Mouse (Mus musculus): ENCODE results near the gene Patz1. TPM values are rescaled to one million over a fixed set of nuclear protein-coding genes. Genes with fewer than 3 reads are reported as not detected.

Patz1 gene
- total RNA-seq, 2 experiments from 2014 or later, result 72.5 to 77.3 TPM

- ATAC-seq (replicated peaks; ENCODE audit: poor library complexity), result no peak
Measured at GRCm38 (mm10) chr11:3328806-3329775, 40.4 kb downstream of the Patz1 start.

- ATAC-seq (replicated peaks; ENCODE audit: poor library complexity), result peak; percentile 5; the same call in 1 of the 2 replicates
Measured at GRCm38 (mm10) chr11:3329891-3330451, 41.3 kb downstream of the Patz1 start, which contains the start of gene Pik3ip1. Gene Pik3ip1, plus strand, starts transcription at chr11:3330401.

GRCm38 (mm10) chr11:3330566-3330965 lies 41.9 kb downstream of the Patz1 start:
- ATAC-seq (replicated peaks; ENCODE audit: poor library complexity), result peak; percentile 51

GRCm38 (mm10) chr11:3330991-3331750 lies 42.5 kb downstream of the Patz1 start:
- no peak for ATAC-seq (replicated peaks; ENCODE audit: poor library complexity)

- ATAC-seq (replicated peaks; ENCODE audit: poor library complexity), result peak; percentile 63
Measured at GRCm38 (mm10) chr11:3331756-3332642, 43.3 kb downstream of the Patz1 start.

- ATAC-seq (replicated peaks; ENCODE audit: poor library complexity), result no peak
Measured at GRCm38 (mm10) chr11:3333111-3333695, 44.5 kb downstream of the Patz1 start.

- ATAC-seq (replicated peaks; ENCODE audit: poor library complexity), result no peak
Measured at GRCm38 (mm10) chr11:3334141-3334710, 45.6 kb downstream of the Patz1 start.

- no peak for ATAC-seq (replicated peaks; ENCODE audit: poor library complexity)
Measured at GRCm38 (mm10) chr11:3334711-3335316, 46.1 kb downstream of the Patz1 start.

GRCm38 (mm10) chr11:3335651-3336216 lies 47.1 kb downstream of the Patz1 start:
- peak; percentile 65 for ATAC-seq (replicated peaks; ENCODE audit: poor library complexity)

- ATAC-seq (replicated peaks; ENCODE audit: poor library complexity), result no peak
Measured at GRCm38 (mm10) chr11:3336602-3337001, 47.9 kb downstream of the Patz1 start.

GRCm38 (mm10) chr11:3337173-3337955 lies 48.7 kb downstream of the Patz1 start:
- no peak for ATAC-seq (replicated peaks; ENCODE audit: poor library complexity)

- ATAC-seq (replicated peaks; ENCODE audit: poor library complexity), result no peak
Measured at GRCm38 (mm10) chr11:3337961-3338360, 49.3 kb downstream of the Patz1 start.

GRCm38 (mm10) chr11:3341476-3341875 lies 52.8 kb downstream of the Patz1 start:
- no peak for ATAC-seq (replicated peaks; ENCODE audit: poor library complexity)

- ATAC-seq (replicated peaks; ENCODE audit: poor library complexity), result no peak
Measured at GRCm38 (mm10) chr11:3344916-3345315, 56.2 kb downstream of the Patz1 start.

- no peak for ATAC-seq (replicated peaks; ENCODE audit: poor library complexity)
Measured at GRCm38 (mm10) chr11:3346351-3346750, 57.7 kb downstream of the Patz1 start.

GRCm38 (mm10) chr11:3347091-3347834 lies 58.6 kb downstream of the Patz1 start:
- ATAC-seq (replicated peaks; ENCODE audit: poor library complexity), result peak; percentile 82

GRCm38 (mm10) chr11:3347835-3348195 lies 59.1 kb downstream of the Patz1 start:
- ATAC-seq (replicated peaks; ENCODE audit: poor library complexity), result no peak

Data from megakaryocyte progenitor cell, adult 5-6 weeks (primary cell).